Mouse (Mus musculus): Measurements from ENCODE around the gene Cdca4.
"Not testable (repeated sequence)": the region's sequence is repeated elsewhere in the genome, so short reads cannot be mapped to it uniquely, and the experiment has no call there.

Cdca4 gene

GRCm38 (mm10) chr12:112822676-112823075 lies 6.5 kb downstream of the Cdca4 start:
- no peak for DNase-seq (ENCODE audit: low spot score in 2 of 2)

DNA sequence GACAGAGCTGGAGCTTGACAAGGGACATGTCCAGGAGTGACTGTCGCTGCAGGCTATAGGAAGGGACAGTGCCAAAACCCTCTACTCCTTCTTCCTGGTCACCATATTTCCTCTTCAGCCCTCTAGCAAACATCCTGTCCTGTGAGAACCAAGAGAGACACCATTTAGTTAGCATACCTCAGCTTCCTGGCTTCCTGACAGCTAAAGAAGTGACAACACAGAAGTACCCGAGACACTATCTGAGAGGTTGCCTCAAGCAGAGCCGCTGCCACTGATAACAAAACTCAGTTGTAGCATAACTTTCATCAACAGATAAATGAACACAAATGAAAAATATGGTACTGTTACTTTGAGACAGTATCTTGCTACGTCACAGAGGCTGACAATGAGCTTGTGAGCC lies 7.2 kb downstream of the Cdca4 start:
- DNase-seq (ENCODE audit: low spot score in 2 of 2) = no peak

- DNase-seq (ENCODE audit: low spot score in 2 of 2) = no peak
Observed at GRCm38 (mm10) chr12:112821216-112821615, 8.0 kb downstream of the Cdca4 start.

DNA sequence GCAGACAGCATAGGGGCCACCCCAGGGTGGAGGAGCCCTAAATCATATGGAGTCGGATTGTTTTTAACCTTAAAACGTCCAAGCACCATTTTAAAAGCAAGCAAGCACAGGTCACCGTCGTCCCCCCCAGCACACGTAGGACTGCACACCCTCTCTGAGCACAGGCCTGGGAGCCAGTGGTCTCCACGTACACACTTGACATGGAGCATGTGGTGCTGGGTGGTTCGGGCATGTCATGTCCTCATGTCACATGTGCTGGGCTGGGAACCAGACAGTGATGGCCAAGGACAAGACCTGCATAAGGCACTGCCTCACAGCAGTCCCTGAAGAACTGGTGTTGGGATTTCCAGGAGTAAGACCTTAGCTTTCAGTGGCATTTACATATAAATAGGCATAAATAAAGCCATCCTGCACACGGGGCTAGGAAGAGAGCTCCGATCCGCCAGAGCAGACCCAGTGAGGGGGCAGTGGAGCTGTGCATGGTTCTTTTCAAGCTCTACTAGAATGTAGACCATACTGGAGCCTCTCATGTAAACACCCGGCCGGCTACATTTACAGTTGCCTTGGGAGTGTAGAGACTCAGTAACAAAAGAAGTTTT lies 8.7 kb downstream of the Cdca4 start:
- DNase-seq (ENCODE audit: low spot score in 2 of 2) = no peak

GRCm38 (mm10) chr12:112819057-112819662 lies 10.1 kb downstream of the Cdca4 start:
- DNase-seq (ENCODE audit: low spot score in 2 of 2) = no peak

DNA sequence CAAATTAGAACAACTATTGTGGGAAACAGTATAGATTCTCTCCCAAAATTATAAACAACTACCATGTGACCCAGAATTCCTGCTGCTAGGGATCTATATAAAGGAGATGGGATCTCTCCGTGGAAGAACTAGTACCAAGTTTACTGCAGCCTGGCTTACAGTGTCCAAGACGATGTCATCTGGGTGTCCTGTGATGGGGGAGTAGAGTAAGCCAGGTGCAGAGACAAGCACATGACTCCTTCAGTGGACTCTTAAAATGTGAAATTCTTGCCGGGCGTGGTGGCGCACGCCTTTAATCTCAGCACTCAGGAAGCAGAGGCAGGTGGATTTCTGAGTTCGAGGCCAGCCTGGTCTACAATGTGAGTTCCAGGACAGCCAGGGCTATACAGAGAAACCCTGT lies 12.4 kb downstream of the Cdca4 start:
- not testable (repeated sequence) for DNase-seq (ENCODE audit: low spot score in 2 of 2)

DNA sequence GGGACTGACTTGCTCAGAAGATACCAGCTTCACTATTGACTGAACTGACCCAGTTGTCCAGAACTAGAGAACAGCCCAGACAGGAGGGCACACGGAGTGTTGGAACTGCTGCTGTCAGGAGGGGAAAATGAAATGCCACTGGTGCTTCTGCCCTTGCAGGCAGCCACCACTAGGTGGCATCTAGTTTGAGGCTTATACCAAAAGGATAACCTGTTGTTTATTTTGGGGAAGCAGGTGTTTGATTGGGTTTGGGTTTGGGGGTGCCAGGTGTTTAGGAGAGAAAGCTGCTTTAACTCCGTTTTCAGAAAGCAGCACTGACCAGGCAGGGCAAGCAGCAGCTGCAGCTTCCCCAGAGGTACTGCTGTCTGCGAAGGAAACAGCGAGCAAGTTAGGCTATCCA lies 12.9 kb downstream of the Cdca4 start:
- DNase-seq (ENCODE audit: low spot score in 2 of 2) = no peak

GRCm38 (mm10) chr12:112814682-112815470 lies 14.3 kb downstream of the Cdca4 start:
- DNase-seq (ENCODE audit: low spot score in 2 of 2) = no peak

DNA sequence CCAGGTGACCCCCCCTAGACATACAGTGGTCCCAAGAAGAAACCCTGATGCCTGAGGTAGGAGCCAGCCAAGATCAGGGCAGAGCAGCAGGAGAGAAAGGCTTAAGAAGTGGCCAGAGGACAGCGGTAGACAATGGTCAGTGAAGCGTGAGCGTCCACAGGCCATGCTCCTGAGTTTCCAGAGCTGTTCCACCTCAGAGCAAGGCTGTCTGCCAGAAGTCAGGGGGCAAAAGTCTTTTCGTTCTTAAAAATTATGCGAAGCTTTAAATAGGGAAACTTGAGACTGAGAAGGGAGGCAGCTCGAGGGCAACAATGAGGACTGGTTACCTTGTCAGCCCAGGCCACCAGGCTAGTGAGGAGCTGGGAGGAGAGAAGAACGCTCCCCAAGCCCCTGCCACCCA lies 15.9 kb downstream of the Cdca4 start:
- no peak for DNase-seq (ENCODE audit: low spot score in 2 of 2)

GRCm38 (mm10) chr12:112810092-112810885 lies 18.9 kb downstream of the Cdca4 start:
- DNase-seq (ENCODE audit: low spot score in 2 of 2) = no peak

DNA sequence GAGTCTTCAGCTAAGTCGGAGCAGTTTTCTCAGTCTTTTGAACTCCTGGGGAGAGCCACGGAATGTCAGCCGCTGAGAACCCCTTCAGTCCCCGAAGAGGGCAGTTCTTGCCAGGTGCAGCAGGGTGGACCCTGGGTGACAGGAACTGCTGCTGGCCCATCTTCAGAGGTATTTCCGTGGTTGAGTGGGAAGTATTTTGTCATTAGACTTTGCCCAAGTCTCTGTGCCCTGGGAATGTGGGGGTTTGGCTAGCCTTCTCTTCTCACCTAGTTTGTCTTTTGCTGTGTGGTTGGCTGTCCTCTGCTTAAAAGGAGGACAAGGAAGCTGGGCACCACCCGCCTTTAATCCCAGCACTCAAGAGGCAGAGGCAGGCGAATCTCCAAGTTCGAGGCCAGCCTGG lies 19.6 kb downstream of the Cdca4 start:
- DNase-seq (ENCODE audit: low spot score in 2 of 2) = no peak

- peak; percentile 84 to 88 for DNase-seq (ENCODE audit: low spot score in 2 of 2)
Observed at GRCm38 (mm10) chr12:112808587-112809364, 20.4 kb downstream of the Cdca4 start, which contains the start of gene Clba1. TSS of gene Clba1 (plus strand) at chr12:112808937.

- no peak for DNase-seq (ENCODE audit: low spot score in 2 of 2)
Observed at GRCm38 (mm10) chr12:112808212-112808586, 21.0 kb downstream of the Cdca4 start.

GRCm38 (mm10) chr12:112807796-112808195 lies 21.4 kb downstream of the Cdca4 start:
- DNase-seq (ENCODE audit: low spot score in 2 of 2) = no peak

- DNase-seq (ENCODE audit: low spot score in 2 of 2) = no peak
Observed at GRCm38 (mm10) chr12:112806044-112806443, 23.2 kb downstream of the Cdca4 start.

GRCm38 (mm10) chr12:112804046-112804445 lies 25.2 kb downstream of the Cdca4 start:
- DNase-seq (ENCODE audit: low spot score in 2 of 2) = no peak

DNA sequence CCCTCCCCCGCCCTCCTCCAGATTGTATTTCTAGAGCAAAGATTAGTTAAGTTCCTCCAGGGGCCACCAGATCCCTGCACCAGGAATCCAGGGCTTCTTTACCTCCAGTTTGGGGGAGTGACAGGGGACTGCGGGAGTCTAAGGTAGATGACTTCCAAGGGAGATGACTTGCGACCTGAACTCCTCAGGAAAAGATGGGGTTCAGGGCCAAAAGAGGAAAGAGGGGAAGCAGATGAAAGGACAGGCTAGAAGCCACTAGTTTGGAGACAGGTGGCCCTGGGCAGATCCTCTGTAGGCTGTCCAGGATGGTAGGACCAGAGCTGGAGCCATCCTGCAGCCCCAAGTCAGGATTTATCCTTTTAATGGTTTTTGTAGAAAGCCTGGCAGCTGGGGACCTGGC lies 26.3 kb downstream of the Cdca4 start:
- no peak for DNase-seq (ENCODE audit: low spot score in 2 of 2)

DNA sequence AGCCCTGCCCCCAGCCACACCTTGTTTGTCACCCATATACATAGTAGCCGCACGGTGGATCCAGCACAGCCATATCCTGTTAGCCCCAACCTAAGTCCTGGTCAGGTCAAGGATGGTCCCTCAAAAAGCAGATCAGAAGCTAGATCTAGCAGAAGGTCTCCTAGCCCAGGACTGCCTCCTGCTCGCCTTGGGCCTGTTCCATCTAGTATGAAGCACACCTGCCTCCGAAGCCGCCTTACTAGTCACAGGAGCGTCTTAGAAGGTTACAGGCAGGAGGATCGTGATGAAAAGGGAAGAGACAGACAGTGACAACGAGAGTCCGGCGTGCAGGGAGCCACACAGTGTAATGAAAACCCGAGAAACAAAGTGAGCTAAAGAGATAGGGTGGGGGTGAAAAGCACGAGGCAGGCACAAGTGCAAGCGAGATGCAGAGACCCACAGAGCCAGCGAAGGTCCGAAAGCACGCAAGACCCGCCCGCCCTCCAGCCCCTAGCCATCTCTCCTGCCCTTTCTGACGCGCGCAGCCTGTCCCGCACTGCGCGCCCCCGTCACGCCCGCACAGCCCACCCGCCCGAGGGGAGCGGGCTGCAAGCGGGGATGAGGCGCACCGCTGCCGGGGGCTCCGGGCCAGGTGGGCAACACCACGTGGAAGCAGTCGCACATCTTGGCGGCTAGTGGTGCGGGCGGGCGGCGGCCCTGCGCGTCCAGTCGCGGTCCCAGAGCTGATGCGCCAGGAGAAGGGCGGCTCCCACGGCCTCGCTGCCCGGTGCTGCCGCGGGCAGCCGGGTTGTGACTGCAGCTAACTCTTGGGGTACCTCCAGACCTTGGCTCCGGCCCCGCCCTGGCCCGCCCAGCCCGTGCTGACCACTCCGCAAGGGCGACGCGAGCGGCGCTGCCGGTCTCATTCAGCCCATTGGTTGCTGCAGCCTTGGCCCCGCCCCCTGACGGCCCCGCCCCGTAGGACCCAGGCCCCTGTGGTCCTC lies 27.1 kb downstream of the Cdca4 start, which contains the start of gene Ahnak2:
Ahnak2 (minus strand) TSS at position 794 of the 983 bp plus-strand sequence.
- no peak for DNase-seq (ENCODE audit: low spot score in 2 of 2)

- peak in 1 of 2 experiments; percentile 54 for DNase-seq (ENCODE audit: low spot score in 2 of 2)
Observed at GRCm38 (mm10) chr12:112800476-112800875, 28.7 kb downstream of the Cdca4 start.

All from urinary bladder, postnatal 36 days (tissue).